Mouse (Mus musculus): Measurements from ENCODE around the gene Adgrb3.
"Not testable (repeated sequence)": the region's sequence is repeated elsewhere in the genome, so short reads cannot be mapped to it uniquely, and the experiment has no call there.

Adgrb3 gene

GRCm38 (mm10) chr1:25744736-25745135 is 84.8 kb downstream of the Adgrb3 start:
- DNase-seq, result no peak

GRCm38 (mm10) chr1:25729844-25730243 is 99.7 kb downstream of the Adgrb3 start:
- DNase-seq, result no peak

GRCm38 (mm10) chr1:25711474-25711873 is 118.0 kb downstream of the Adgrb3 start:
- DNase-seq, result no peak

- no peak for DNase-seq
Measured at GRCm38 (mm10) chr1:25706299-25706698, 123.2 kb downstream of the Adgrb3 start.

- no peak for DNase-seq
Measured at GRCm38 (mm10) chr1:25698702-25699250, 130.7 kb downstream of the Adgrb3 start.

GRCm38 (mm10) chr1:25697179-25697578 is 132.3 kb downstream of the Adgrb3 start:
- DNase-seq, result no peak

- DNase-seq, result no peak
Measured at GRCm38 (mm10) chr1:25696771-25697170, 132.7 kb downstream of the Adgrb3 start.

- DNase-seq, result no peak
Measured at GRCm38 (mm10) chr1:25682118-25682517, 147.4 kb downstream of the Adgrb3 start.

- DNase-seq, result no peak
Measured at GRCm38 (mm10) chr1:25679656-25680055, 149.9 kb downstream of the Adgrb3 start.

GRCm38 (mm10) chr1:25652717-25653116 is 176.8 kb downstream of the Adgrb3 start:
- no peak for DNase-seq

- DNase-seq, result no peak
Measured at GRCm38 (mm10) chr1:25644256-25644655, 185.3 kb downstream of the Adgrb3 start.

GRCm38 (mm10) chr1:25621458-25621857 is 208.0 kb downstream of the Adgrb3 start:
- DNase-seq, result no peak

GRCm38 (mm10) chr1:25616954-25617353 is 212.6 kb downstream of the Adgrb3 start:
- DNase-seq, result no peak

- DNase-seq, result not testable (repeated sequence)
Measured at GRCm38 (mm10) chr1:25610776-25611175, 218.7 kb downstream of the Adgrb3 start.

GRCm38 (mm10) chr1:25598941-25599340 is 230.6 kb downstream of the Adgrb3 start:
- DNase-seq, result no peak

- no peak for DNase-seq
Measured at GRCm38 (mm10) chr1:25588568-25589118, 240.9 kb downstream of the Adgrb3 start.

GRCm38 (mm10) chr1:25581698-25582097 is 247.8 kb downstream of the Adgrb3 start:
- no peak for DNase-seq

GRCm38 (mm10) chr1:25577836-25578235 is 251.7 kb downstream of the Adgrb3 start:
- DNase-seq, result no peak

GRCm38 (mm10) chr1:25576598-25576997 is 252.9 kb downstream of the Adgrb3 start:
- DNase-seq, result no peak

GRCm38 (mm10) chr1:25568096-25568495 is 261.4 kb downstream of the Adgrb3 start:
- DNase-seq, result no peak

GRCm38 (mm10) chr1:25546072-25546471 is 283.4 kb downstream of the Adgrb3 start:
- no peak for DNase-seq

- DNase-seq, result no peak
Measured at GRCm38 (mm10) chr1:25543915-25544314, 285.6 kb downstream of the Adgrb3 start.

GRCm38 (mm10) chr1:25542891-25543290 is 286.6 kb downstream of the Adgrb3 start:
- no peak for DNase-seq

GRCm38 (mm10) chr1:25526976-25527375 is 302.5 kb downstream of the Adgrb3 start:
- no peak for DNase-seq
